Mouse (Mus musculus): Measurements from ENCODE around the gene Rgl1.

DNA sequence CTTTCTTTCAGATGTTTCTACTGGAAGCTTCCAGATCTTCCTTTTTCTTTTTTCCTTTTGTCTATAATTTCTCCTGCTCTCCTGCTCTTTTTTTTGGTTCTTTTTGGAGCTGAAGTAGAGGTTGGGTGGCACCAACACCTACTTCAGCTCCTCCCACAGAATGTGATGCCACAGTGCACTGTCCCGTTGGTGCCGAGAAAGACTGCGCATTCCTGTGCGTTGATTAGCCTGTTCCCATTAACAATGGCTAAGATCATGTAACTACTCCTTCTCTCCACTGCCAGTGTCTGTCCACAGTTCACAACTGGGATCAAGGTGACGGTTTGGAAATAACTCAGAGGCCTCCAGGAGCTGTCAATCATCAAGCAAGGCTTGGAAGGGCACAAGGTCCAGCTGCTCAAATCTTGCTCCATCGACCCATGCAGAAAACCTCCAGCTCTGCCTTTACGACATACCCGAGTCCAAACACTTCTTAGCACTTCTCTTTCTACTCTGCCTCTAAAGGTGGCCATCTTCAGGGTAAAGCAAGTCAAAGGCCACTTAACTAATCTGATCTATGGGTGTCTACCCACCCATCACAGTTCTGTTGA is 192.6 kb downstream of the Rgl1 start:
- TF ChIP-seq CTCF (IDR thresholded peaks at IDR 0.05; ENCODE audit: low read depth, low read length) (no peak), POLR2A (IDR thresholded peaks at IDR 0.05; ENCODE audit: insufficient read depth, low read length) (no peak)
